Mouse (Mus musculus) central nervous system, embryonic 18 days (tissue): Measurements from ENCODE around the gene Pgk2. TPM values are rescaled to one million over a fixed set of nuclear protein-coding genes. Genes with fewer than 3 reads are reported as not detected.

Experiments used
- polyA plus RNA-seq: library from polyadenylated mRNA; depleted of rRNA; stranded (reverse); fragments of >200 nt; gene quantifications from 2 replicates; pipeline ENCODE4 v1.2.3, GENCODE M21; 2012; rRNA removed

Pgk2 gene
- not detected in 2 replicates for polyA plus RNA-seq

DNA sequence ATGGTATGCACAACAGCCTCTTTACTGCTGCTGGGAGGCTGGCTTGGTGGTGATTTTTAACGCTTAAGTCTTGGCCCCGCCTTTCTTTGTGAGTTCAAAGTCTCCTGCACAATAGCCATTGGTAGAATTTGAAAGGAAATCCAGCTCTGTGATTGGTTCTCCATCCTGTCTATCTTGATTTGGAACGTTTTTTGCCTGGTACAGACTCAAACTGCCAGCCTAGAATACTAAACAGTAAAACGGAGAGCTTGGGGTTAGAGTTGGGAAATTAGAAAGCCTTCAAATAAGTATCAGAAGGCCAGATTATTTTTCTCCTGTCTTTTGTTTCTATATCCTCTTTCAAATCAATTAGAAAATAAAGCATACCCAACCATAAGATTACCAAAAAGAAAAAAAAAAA lies at the start of gene Pgk2:
Gene Pgk2 (minus strand): TSS at position 101 of the 400 bp plus-strand sequence.

DNA sequence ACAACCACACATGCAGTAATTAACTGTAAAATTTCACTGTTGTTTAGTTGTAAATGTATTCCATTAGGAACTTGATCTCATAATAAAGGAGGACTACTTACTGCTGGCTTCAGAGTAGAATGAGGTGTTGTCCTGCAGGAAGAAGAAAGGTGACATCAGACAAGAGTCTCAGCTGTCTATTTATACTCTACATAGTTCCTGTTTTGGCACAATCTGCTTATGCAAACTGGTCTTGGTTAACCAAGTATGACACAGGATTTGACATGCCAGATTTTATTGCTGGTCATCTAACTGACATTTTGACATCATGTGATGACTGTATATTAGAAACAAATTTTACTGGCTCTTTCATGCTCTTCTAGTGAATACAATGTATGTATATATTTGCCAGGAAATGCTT lies 33.7 kb upstream of the Pgk2 start, which contains the start of gene Crisp3:
Gene Crisp3 (minus strand): TSS at position 154 of the 400 bp plus-strand sequence.

Other genes with a start within 250 kb of the Pgk2 start
- gene AC192777.2, start 113.2 kb downstream of the Pgk2 start, polyA plus RNA-seq, result not detected in 2 replicates
- not detected in 2 replicates for gene Crisp3, start 33.6 kb upstream of the Pgk2 start, polyA plus RNA-seq
- gene Crisp1, start 110.6 kb upstream of the Pgk2 start, polyA plus RNA-seq, result 0.05 TPM in 1 of 2 replicates, not detected in the other